Mouse (Mus musculus): ENCODE data around the gene Maz. TPM values are rescaled to one million over a fixed set of nuclear protein-coding genes. Genes with fewer than 3 reads are reported as not detected.

Gene Maz
- polyA plus RNA-seq (2015; fragmentation: Nextera tagmentation; extraction: Ambion mirVana) = 66.6 and 68.8 TPM in 2 replicates

DNA sequence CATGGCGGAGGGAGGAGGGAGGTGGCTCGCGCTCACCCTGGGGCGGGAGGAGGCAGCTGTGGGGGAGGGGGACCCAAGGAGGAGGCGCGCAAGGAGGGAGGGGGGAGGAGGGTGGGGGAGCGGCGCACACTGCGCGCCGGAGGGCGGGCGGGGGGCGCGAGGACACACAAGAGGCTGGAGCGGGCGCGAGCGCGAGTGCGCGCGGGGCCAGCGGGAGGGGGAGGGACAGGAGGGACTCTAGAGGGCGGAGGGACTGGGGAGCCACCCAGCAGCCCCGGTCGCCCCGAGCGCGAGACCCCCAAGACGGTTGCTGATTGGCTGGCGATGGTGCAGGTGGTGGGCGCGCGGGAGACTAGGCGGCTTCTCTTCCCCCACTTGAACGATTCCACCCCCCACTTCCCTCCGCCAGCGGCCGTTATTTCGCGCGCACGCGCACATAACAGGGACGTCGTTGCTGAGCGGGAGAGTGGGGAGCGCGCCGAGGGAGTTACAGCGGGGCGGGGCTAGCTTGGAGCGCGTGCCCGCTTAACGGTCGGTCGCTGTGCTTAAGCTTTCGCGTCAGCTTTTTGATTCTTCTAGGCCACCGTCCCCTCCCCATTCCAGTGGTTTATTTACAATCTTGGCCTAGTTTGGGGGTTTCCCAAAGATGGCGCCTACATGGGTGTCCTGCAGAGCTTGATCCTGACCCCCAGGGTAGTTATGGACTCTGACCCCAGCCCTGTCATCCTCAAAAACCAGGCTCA, at the start of gene Maz:
Maz (minus strand) TSS at position 54 of the 743 bp plus-strand sequence.
- ATAC-seq = peak; percentile 88
- H3K36me3 ChIP-seq = peaks cover 42% of the 10 kb centered on the region
- H3K4me3 ChIP-seq (replicated peaks) = peak within 1 kb of the TSS; percentile 90
- H3K4me1 ChIP-seq (replicated peaks) = peaks cover 37% of the 10 kb centered on the region
- peak within 1 kb of the TSS; percentile 97 for H3K9ac ChIP-seq
- peak within 1 kb of the TSS; percentile 99 for H3K27ac ChIP-seq
- H3K27me3 ChIP-seq (replicated peaks) = no peaks in the 10 kb centered on the region
- 1% methylated on average over 49 of the region's 63 CpGs for WGBS
- H3K4me2 ChIP-seq (replicated peaks) = peak within 1 kb of the TSS; percentile 80
- no peaks in the 10 kb centered on the region for H3K9me3 ChIP-seq

DNA sequence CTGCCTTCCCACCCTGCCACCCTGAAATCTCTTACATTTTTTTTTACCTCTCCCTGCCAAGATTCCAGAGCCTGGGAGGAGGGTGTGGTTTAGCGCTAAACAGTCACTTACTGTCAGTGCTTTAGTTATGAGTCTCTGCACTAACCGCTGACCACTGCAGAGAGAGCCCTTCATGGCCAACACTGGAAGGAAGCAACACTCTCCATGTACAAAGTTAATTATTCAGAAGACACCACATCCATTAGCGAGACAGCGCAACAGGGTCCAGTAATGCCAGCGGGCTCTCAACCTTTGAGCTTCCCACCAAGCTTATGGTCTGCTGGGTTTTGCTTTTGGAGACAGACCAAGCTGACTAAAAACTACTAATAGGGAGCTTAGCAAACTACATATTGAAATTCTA, 49.4 kb upstream of the Maz start:
- 86% methylated on average over 5 of the region's 5 CpGs for WGBS
- Histone ChIP-seq H3K4me2 (replicated peaks) (no peak overlapping the region), H3K9me3 (no peaks in the 10 kb centered on the region), H3K4me1 (replicated peaks) (0 out of 2 replicates have a peak, but pooled peaks cover 4% of the 10 kb centered on the region), H3K27ac (no peak overlapping the region), H3K9ac (no peak overlapping the region), H3K27me3 (replicated peaks) (no peaks in the 10 kb centered on the region), H3K36me3 (no peaks in the 10 kb centered on the region), H3K4me3 (replicated peaks) (no peak overlapping the region)
- no peak for ATAC-seq

DNA sequence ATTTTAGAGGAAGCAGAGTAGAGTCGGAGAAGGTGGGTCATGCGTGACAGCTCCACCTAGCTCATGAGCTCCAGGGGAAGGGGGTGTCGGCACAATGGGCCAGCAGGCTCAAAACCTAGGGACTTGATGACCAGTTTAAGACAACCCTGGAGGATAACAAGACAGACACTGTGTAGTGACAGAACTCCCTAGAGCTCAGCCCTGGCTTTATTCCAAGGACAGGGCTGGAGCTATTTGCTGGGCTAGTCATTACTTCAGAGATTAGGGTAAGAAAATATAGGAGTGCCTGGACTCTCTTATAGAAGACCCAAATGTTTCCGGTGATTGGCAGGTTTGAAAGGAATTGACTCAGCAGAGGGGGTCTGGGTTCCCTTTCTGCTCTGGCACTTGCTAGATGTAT, 46.4 kb upstream of the Maz start:
- Histone ChIP-seq H3K36me3 (no peaks in the 10 kb centered on the region), H3K9ac (no peak overlapping the region), H3K27ac (no peak overlapping the region), H3K4me2 (replicated peaks) (no peak overlapping the region), H3K4me1 (replicated peaks) (0 out of 2 replicates have a peak, but pooled peaks cover 4% of the 10 kb centered on the region), H3K9me3 (no peaks in the 10 kb centered on the region), H3K27me3 (replicated peaks) (no peaks in the 10 kb centered on the region), H3K4me3 (replicated peaks) (no peak overlapping the region)
- WGBS = 89% methylated on average over 4 of the region's 4 CpGs
- no peak for ATAC-seq

DNA sequence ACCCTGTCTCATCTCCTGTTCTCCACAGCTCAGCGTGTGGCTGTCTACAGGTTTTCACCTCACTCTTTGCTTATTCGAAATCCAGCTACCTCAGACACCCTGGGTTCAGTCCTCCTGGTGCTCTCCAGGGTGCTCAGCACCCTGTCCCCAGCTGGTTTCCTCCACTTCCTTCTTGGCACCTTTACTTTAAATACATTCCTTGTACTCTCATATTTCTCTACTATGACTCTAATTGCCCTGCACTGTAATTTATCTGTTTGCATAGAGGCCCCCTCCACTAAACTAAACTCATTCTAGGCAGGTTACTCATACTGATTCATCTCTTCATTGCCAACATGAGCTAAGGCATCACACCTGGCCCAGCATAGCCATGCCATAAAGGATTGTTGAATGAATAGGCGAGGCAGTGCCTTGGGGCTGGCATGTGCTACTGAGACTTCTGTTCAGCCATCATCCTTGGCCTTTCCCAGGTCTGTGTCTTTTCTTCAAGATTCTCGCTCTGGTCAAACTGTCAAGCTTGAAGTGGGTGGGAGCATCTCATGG, 44.1 kb upstream of the Maz start:
- peak; percentile 90 for ATAC-seq
- no peaks in the 10 kb centered on the region for H3K27me3 ChIP-seq (replicated peaks)
- H3K9me3 ChIP-seq = no peaks in the 10 kb centered on the region
- H3K9ac ChIP-seq = no peak overlapping the region
- H3K36me3 ChIP-seq = no peaks in the 10 kb centered on the region
- H3K27ac ChIP-seq = no peak overlapping the region
- H3K4me1 ChIP-seq (replicated peaks) = 0 out of 2 replicates have a peak, but pooled peaks cover 4% of the 10 kb centered on the region
- no peak overlapping the region for H3K4me3 ChIP-seq (replicated peaks)
- WGBS = 66% methylated on average over 4 of the region's 4 CpGs
- H3K4me2 ChIP-seq (replicated peaks) = no peak overlapping the region

DNA sequence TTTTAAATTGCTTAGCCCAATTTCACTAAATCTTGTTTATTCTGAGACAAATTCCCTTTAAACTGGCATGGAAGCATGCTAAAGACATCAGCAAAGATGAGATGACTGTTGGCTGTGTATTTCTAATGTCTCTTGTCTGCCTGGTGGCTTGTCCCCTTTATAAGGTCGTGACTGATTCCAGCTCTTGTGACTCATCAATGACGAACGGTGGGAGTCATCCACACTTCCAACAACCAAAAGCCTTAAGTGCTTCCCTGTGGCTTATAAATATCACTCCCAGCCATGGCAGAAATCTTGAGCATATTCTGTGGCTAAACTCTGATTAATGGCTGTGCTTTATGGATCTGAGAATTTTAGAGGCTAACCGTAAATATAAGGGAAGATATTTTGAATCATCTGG, 39.5 kb upstream of the Maz start:
- Histone ChIP-seq H3K4me3 (replicated peaks) (no peak overlapping the region), H3K9ac (no peak overlapping the region), H3K4me1 (replicated peaks) (0 out of 2 replicates have a peak, but pooled peaks cover under 1% of the 10 kb centered on the region)

DNA sequence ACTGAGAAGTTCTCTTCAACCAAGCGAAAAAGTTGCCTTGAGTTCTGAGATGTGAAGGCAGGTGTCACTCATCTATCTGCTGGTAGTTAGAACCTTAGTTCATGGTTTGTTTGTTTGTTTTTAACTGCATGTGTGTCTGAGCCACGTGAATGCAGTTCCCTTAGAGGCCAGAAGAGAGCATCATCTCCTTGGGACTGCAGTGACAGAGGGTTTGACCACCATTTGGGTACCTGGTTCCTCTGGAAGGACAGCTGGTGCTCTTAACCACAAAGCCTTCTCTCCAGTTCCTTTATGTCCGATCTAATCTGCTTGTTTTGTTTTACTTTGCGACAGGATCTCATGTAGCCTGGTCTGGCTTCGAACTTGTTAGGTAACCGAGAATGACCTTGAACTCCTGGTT, 38.7 kb upstream of the Maz start:
- no peaks in the 10 kb centered on the region for H3K9me3 ChIP-seq
- no peaks in the 10 kb centered on the region for H3K4me1 ChIP-seq (replicated peaks)
- no peak overlapping the region for H3K4me2 ChIP-seq (replicated peaks)
- no peak for ATAC-seq
- H3K27me3 ChIP-seq (replicated peaks) = 0 out of 2 replicates have a peak, but pooled peaks cover 3% of the 10 kb centered on the region
- no peak overlapping the region for H3K9ac ChIP-seq
- WGBS = 87% methylated on average over 6 of the region's 6 CpGs
- H3K4me3 ChIP-seq (replicated peaks) = no peak overlapping the region
- H3K36me3 ChIP-seq = no peaks in the 10 kb centered on the region
- H3K27ac ChIP-seq = no peak overlapping the region

More for the DNA sequence above, 39.5 kb upstream of the Maz start:
- no peak for ATAC-seq
- Histone ChIP-seq H3K9me3 (no peaks in the 10 kb centered on the region), H3K36me3 (no peaks in the 10 kb centered on the region), H3K4me2 (replicated peaks) (no peak overlapping the region), H3K27me3 (replicated peaks) (0 out of 2 replicates have a peak, but pooled peaks cover 3% of the 10 kb centered on the region), H3K27ac (no peak overlapping the region)
- 66% methylated on average over 4 of the region's 4 CpGs for whole genome bisulfite sequencing

DNA sequence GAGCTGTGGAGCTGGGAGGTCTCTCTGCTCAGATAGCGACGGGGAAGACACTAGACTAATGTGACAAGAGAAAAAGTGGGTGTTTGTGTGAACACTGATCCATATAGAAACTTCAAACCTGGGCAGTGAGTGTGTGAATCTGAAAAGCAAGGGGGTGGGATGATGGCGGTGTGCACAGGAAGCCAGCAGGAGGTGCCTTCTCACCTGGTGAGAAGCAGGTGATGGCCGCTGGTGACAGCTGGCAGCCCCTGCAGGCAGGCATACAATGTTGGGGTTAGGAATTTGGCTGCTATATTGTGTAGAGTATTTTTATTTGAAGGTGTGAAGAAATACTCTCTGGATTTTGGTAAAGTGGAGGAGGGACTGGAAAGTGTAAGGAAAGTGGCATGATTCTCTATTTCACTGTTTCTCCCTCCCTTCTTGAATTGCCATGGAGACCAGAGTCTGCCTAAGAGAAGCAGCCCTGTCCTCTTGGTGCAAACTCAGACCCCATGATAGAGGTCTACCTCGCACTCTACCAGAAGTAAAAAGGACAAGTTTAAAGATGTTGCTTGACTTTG, 28.3 kb upstream of the Maz start:
- H3K9ac ChIP-seq = no peak overlapping the region
- no peaks in the 10 kb centered on the region for H3K4me1 ChIP-seq (replicated peaks)
- no peaks in the 10 kb centered on the region for H3K9me3 ChIP-seq
- H3K27me3 ChIP-seq (replicated peaks) = no peaks in the 10 kb centered on the region
- H3K27ac ChIP-seq = no peak overlapping the region
- no peaks in the 10 kb centered on the region for H3K36me3 ChIP-seq
- no peak for ATAC-seq
- 69% methylated on average over 5 of the region's 5 CpGs for WGBS
- H3K4me3 ChIP-seq (replicated peaks) = no peak overlapping the region
- no peak overlapping the region for H3K4me2 ChIP-seq (replicated peaks)

DNA sequence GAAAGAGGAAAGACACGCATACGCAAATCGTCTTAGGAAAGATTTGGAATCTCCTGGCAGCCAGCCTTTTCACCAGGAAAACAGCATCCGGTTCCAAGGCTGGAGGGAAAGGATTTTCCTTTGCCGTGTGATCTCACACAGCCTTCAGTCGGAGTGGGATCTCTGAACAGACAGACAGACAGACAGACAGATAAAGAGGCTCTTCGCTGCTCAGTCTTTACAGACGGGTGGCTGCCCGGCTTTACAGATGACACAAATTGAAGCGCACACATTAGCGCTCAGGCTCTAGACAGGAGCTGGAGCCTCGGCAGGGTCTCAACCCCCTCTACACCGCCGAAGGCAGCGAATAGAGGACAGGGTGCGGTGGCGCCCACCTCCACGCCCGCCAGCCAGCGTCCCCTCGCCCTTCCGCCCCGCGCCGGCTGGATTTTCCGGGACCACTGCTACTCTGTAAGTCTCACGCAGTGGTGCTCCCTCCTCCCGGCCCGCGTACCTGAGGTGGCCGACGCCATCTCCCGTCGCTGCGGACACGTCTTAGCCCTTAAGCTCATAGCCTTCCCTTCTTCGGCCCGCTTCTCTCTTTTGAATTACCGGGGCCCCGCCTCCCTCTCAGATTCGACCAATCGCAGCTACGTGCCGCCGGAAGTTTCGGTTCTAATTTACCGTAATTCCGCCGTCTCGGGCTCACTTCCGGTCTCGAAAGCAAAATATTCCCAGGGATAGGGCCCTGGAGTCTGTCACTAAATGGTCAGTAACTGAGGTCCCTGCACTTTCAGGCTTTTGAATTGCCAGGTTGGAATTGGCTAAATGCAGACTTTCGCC, 15.2 kb upstream of the Maz start, which contains the start of gene Kif22:
Kif22 (minus strand) TSS at position 621 of the 822 bp plus-strand sequence.
- no peaks in the 10 kb centered on the region for H3K36me3 ChIP-seq
- H3K4me2 ChIP-seq (replicated peaks) = peak within 1 kb of the TSS; percentile 80
- H3K9me3 ChIP-seq = no peaks in the 10 kb centered on the region
- H3K27ac ChIP-seq = peak within 1 kb of the TSS; percentile 74
- under 1% methylated on average over 53 of the region's 53 CpGs for WGBS
- no peaks in the 10 kb centered on the region for H3K27me3 ChIP-seq (replicated peaks)
- H3K4me3 ChIP-seq (replicated peaks) = peak within 1 kb of the TSS; percentile 97
- peak; percentile 94 for ATAC-seq
- H3K9ac ChIP-seq = peak within 1 kb of the TSS; percentile 85
- peaks cover 10% of the 10 kb centered on the region; the same call in 1 of the 2 replicates for H3K4me1 ChIP-seq (replicated peaks)

DNA sequence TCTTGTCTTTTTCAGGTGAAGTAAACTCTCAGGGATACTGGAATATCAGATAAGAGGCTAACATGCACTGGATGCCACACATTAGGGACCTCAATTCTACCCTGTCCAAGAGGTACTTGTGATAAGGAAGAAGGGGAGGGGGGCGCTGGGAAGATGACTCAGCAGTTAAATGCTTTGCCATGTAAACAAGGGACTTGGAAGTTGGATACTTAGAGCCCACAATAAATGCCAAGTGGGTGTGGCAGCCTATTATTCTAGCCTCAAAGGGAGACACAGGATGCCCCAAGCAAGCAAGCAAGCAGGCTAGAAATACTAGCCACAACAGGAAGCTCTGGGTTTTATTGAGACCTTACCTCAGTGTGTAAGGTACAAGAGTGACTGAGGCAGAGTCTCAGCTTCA, 4.4 kb upstream of the Maz start:
- Histone ChIP-seq H3K36me3 (peaks cover 57% of the 10 kb centered on the region), H3K27ac (no peak overlapping the region)
- ATAC-seq = no peak

DNA sequence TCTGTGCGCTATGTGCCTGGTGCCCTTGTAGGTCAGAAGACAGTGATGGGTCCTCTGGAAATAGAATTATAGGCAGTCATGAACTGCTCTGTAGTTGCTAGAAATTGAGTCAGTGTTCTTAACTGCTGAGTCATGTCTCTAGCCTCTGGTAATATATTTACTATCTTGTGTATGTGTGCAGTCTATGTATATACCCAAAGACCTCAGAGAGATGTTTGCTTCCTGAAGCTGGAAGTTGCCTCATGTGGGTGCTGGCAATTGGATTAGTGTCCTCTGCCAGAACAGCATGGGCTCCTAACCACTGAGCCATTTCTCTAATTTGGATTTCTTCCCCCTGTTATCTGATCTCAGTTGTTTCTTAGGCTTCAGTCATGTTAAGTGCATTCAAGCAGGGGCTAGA, 3.3 kb upstream of the Maz start:
- H3K36me3 ChIP-seq = peaks cover 51% of the 10 kb centered on the region
- 92% methylated on average over 1 of the region's 1 CpGs for WGBS
- no peaks in the 10 kb centered on the region for H3K9me3 ChIP-seq
- peaks cover 7% of the 10 kb centered on the region for H3K4me1 ChIP-seq (replicated peaks)
- H3K9ac ChIP-seq = no peak overlapping the region
- H3K4me2 ChIP-seq (replicated peaks) = no peak overlapping the region
- no peak for ATAC-seq
- H3K27me3 ChIP-seq (replicated peaks) = no peaks in the 10 kb centered on the region
- H3K4me3 ChIP-seq (replicated peaks) = no peak overlapping the region
- no peak overlapping the region for H3K27ac ChIP-seq

More for the DNA sequence above, 4.4 kb upstream of the Maz start:
- Histone ChIP-seq H3K27me3 (replicated peaks) (no peaks in the 10 kb centered on the region), H3K4me1 (replicated peaks) (peaks cover 7% of the 10 kb centered on the region), H3K9me3 (no peaks in the 10 kb centered on the region), H3K4me2 (replicated peaks) (no peak overlapping the region), H3K9ac (no peak overlapping the region), H3K4me3 (replicated peaks) (no peak overlapping the region)
- WGBS = 58% methylated on average over 1 of the region's 1 CpGs

DNA sequence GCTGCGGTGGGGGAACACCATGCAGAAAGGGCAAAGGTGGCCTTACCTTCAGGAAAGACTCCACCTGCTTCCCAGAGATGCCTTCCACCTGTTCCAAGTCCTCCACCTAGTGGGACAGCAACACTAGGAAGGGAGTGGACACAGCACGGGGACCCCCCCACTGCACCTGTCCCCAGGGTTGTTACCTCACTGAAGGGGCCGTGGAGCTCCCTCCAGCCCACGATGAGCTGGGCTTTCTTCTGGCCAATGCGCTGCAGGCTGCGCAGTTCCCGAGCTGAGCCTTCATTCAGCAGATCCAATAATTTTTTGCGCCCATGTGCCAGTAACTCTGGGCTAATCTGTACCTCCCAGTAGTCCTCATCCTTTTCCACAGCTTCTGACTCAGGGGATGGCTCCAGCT, 1.0 kb upstream of the Maz start:
- H3K9ac ChIP-seq = peak overlapping the region; percentile 54
- peaks cover 29% of the 10 kb centered on the region for H3K4me1 ChIP-seq (replicated peaks)
- no peak for ATAC-seq
- 55% methylated on average over 8 of the region's 8 CpGs for WGBS
- peak overlapping the region; percentile 90 for H3K4me3 ChIP-seq (replicated peaks)
- H3K36me3 ChIP-seq = peaks cover 46% of the 10 kb centered on the region
- peak overlapping the region; percentile 80 for H3K4me2 ChIP-seq (replicated peaks)
- H3K27me3 ChIP-seq (replicated peaks) = no peaks in the 10 kb centered on the region
- H3K27ac ChIP-seq = peak overlapping the region; percentile 99
- H3K9me3 ChIP-seq = no peaks in the 10 kb centered on the region

DNA sequence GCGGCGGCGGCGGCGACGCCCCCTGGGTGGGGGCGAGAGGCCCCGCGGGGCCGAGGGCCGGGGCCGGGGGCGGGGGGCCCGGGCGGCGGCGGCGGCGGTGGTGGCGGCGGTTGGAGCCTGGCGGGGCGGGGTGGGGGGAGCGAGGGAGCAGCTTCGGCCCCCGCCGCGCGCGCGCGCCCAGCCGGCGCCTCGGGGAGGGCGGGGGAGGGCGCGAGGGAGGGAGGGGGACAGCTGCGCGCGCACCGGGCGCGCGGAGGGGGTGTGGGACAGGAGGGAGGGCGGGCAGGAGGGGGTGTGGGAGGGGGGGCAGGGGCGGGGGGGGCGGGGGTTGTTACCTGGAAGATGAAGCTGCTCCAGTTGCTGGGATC, 237 bp downstream of the Maz start:
- peaks cover 40% of the 10 kb centered on the region for H3K36me3 ChIP-seq
- H3K4me3 ChIP-seq (replicated peaks) = peak overlapping the region; percentile 90
- H3K27me3 ChIP-seq (replicated peaks) = no peaks in the 10 kb centered on the region
- ATAC-seq = no peak; the same call in 1 of the 2 replicates
- H3K9ac ChIP-seq = peak overlapping the region; percentile 97
- no peaks in the 10 kb centered on the region for H3K9me3 ChIP-seq
- H3K27ac ChIP-seq = peak overlapping the region; percentile 99
- WGBS = 0% methylated on average over 14 of the region's 48 CpGs
- peaks cover 42% of the 10 kb centered on the region for H3K4me1 ChIP-seq (replicated peaks)
- H3K4me2 ChIP-seq (replicated peaks) = peak overlapping the region; percentile 80
